Mouse (Mus musculus) megakaryocyte, adult 5-6 weeks (primary cell): ENCODE measurements around the gene Gm18596. TPM values are rescaled to one million over a fixed set of nuclear protein-coding genes. Genes with fewer than 3 reads are reported as not detected.
A peak's percentile ranks its signal among the peaks of the same experiment; 100 is the strongest.
"Not testable (repeated sequence)": the region's sequence is repeated elsewhere in the genome, so short reads cannot be mapped to it uniquely, and the experiment has no call there.

Experiments used
- ATAC-seq: 2 replicates; pipeline ENCODE4 v1.8.0; 2016; ENCODE audit warnings: mild to moderate bottlenecking, inconsistent platforms; ENCODE audit not compliant: poor library complexity, severe bottlenecking
- total RNA-seq, 2 experiments: library from RNA; stranded (forward) in 1 of 2; stranded (reverse) in 1 of 2; fragments of 153-499, 151-499 nt in 1 of 2; fragments of 221-1000, 200-1000 nt in 1 of 2; gene quantifications; 2 replicates each; pipeline versions ENCODE4 v1.2.3 to v1.2.4; 2015 to 2017

Gene Gm18596
- total RNA-seq, 2 experiments from 2014 or later, result not detected

- peak; percentile 47; the same call in 1 of the 2 replicates for ATAC-seq
Observed at GRCm38 (mm10) chr10:77713734-77714133, 28.7 kb downstream of the Gm18596 start.

GRCm38 (mm10) chr10:77711157-77711556 is 31.3 kb downstream of the Gm18596 start, which contains the start of gene Gm10024:
Gene Gm10024 (plus strand): TSS chr10:77711457.
- not testable (repeated sequence) for ATAC-seq

- no peak for ATAC-seq
Observed at GRCm38 (mm10) chr10:77709831-77710230, 32.6 kb downstream of the Gm18596 start.

- no peak for ATAC-seq
Observed at GRCm38 (mm10) chr10:77706326-77706725, 36.1 kb downstream of the Gm18596 start, which contains the start of gene Gm10272. Gene Gm10272 (plus strand): TSS chr10:77706626.

GRCm38 (mm10) chr10:77697133-77697532 is 45.3 kb downstream of the Gm18596 start, which contains the start of gene Gm9508:
Gene Gm9508 (minus strand): TSS chr10:77697233.
- ATAC-seq, result no peak

Other genes with a start within 250 kb of the Gm18596 start
Only the 30 nearest of the 32 such genes appear.
- 11.5 and 11.7 TPM in 2 replicates for gene Fam207a, start 226.9 kb downstream of the Gm18596 start, total RNA-seq (2015)
- 36.3 and 46.5 TPM in 2 replicates for gene Fam207a, start 226.9 kb downstream of the Gm18596 start, total RNA-seq (2017)
- 342 TPM in 2 replicates for gene Itgb2, start 212.4 kb downstream of the Gm18596 start, total RNA-seq (2015)
- 400 and 419 TPM in 2 replicates for gene Itgb2, start 212.4 kb downstream of the Gm18596 start, total RNA-seq (2017)
- 82.8 and 97.8 TPM in 2 replicates for gene Pttg1ip, start 160.9 kb downstream of the Gm18596 start, total RNA-seq (2015)
- 50.0 and 54.8 TPM in 2 replicates for gene Pttg1ip, start 160.9 kb downstream of the Gm18596 start, total RNA-seq (2017)
- gene Sumo3, start 136.5 kb downstream of the Gm18596 start, total RNA-seq (2015), result 22.1 and 22.7 TPM in 2 replicates
- gene Sumo3, start 136.5 kb downstream of the Gm18596 start, total RNA-seq (2017), result 118 and 137 TPM in 2 replicates
- not detected in 2 replicates for gene Gm49325, start 136.4 kb downstream of the Gm18596 start, total RNA-seq (2015)
- not detected in 2 replicates for gene Gm49325, start 136.4 kb downstream of the Gm18596 start, total RNA-seq (2017)
- 15.3 and 18.1 TPM in 2 replicates for gene Ube2g2, start 120.4 kb downstream of the Gm18596 start, total RNA-seq (2015)
- gene Ube2g2, start 120.4 kb downstream of the Gm18596 start, total RNA-seq (2017), result 27.4 and 40.0 TPM in 2 replicates
- not detected in 2 replicates for gene Tspear, start 56.1 kb downstream of the Gm18596 start, total RNA-seq (2015)
- gene Tspear, start 56.1 kb downstream of the Gm18596 start, total RNA-seq (2017), result not detected in 2 replicates
- gene Gm19402, start 51.9 kb downstream of the Gm18596 start, total RNA-seq (2015), result not detected in 2 replicates
- gene Gm19402, start 51.9 kb downstream of the Gm18596 start, total RNA-seq (2017), result not detected in 2 replicates
- gene Gm9508, start 45.4 kb downstream of the Gm18596 start, total RNA-seq (2015), result not detected in 2 replicates
- not detected in 2 replicates for gene Gm9508, start 45.4 kb downstream of the Gm18596 start, total RNA-seq (2017)
- gene Gm10272, start 36.0 kb downstream of the Gm18596 start, total RNA-seq (2015), result not detected in 2 replicates
- gene Gm10272, start 36.0 kb downstream of the Gm18596 start, total RNA-seq (2017), result not detected in 2 replicates
- not detected in 2 replicates for gene Gm10024, start 31.2 kb downstream of the Gm18596 start, total RNA-seq (2015)
- gene Gm10024, start 31.2 kb downstream of the Gm18596 start, total RNA-seq (2017), result not detected in 2 replicates
- gene Gm10142, start 26.8 kb downstream of the Gm18596 start, total RNA-seq (2015), result not detected in 2 replicates
- gene Gm10142, start 26.8 kb downstream of the Gm18596 start, total RNA-seq (2017), result not detected in 2 replicates
- not detected in 2 replicates for gene Krtap12-1, start 22.0 kb downstream of the Gm18596 start, total RNA-seq (2015)
- gene Krtap12-1, start 22.0 kb downstream of the Gm18596 start, total RNA-seq (2017), result not detected in 2 replicates
- not detected in 2 replicates for gene Gm10100, start 16.2 kb downstream of the Gm18596 start, total RNA-seq (2015)
- gene Gm10100, start 16.2 kb downstream of the Gm18596 start, total RNA-seq (2017), result not detected in 2 replicates
- not detected in 2 replicates for gene Gm9736, start 8.7 kb upstream of the Gm18596 start, total RNA-seq (2015)
- gene Gm9736, start 8.7 kb upstream of the Gm18596 start, total RNA-seq (2017), result not detected in 2 replicates
- gene Gm3233, start 17.0 kb upstream of the Gm18596 start, total RNA-seq (2015), result not detected in 2 replicates
- not detected in 2 replicates for gene Gm3233, start 17.0 kb upstream of the Gm18596 start, total RNA-seq (2017)
- not detected in 2 replicates for gene Gm3238, start 28.7 kb upstream of the Gm18596 start, total RNA-seq (2015)
- gene Gm3238, start 28.7 kb upstream of the Gm18596 start, total RNA-seq (2017), result not detected in 2 replicates
- not detected in 2 replicates for gene Gm7138, start 34.3 kb upstream of the Gm18596 start, total RNA-seq (2015)
- gene Gm7138, start 34.3 kb upstream of the Gm18596 start, total RNA-seq (2017), result not detected in 2 replicates
- not detected in 2 replicates for gene Gm3250, start 39.9 kb upstream of the Gm18596 start, total RNA-seq (2015)
- gene Gm3250, start 39.9 kb upstream of the Gm18596 start, total RNA-seq (2017), result not detected in 2 replicates
- not detected in 2 replicates for gene Gm7137, start 45.6 kb upstream of the Gm18596 start, total RNA-seq (2015)
- not detected in 2 replicates for gene Gm7137, start 45.6 kb upstream of the Gm18596 start, total RNA-seq (2017)
- not detected in 2 replicates for gene Gm9639, start 52.4 kb upstream of the Gm18596 start, total RNA-seq (2015)
- not detected in 2 replicates for gene Gm9639, start 52.4 kb upstream of the Gm18596 start, total RNA-seq (2017)
- not detected in 2 replicates for gene Gm19668, start 56.5 kb upstream of the Gm18596 start, total RNA-seq (2015)
- not detected in 2 replicates for gene Gm19668, start 56.5 kb upstream of the Gm18596 start, total RNA-seq (2017)
- not detected in 2 replicates for gene Gm9507, start 69.2 kb upstream of the Gm18596 start, total RNA-seq (2015)
- not detected in 2 replicates for gene Gm9507, start 69.2 kb upstream of the Gm18596 start, total RNA-seq (2017)
- not detected in 2 replicates for gene Gm2696, start 72.0 kb upstream of the Gm18596 start, total RNA-seq (2015)
- gene Gm2696, start 72.0 kb upstream of the Gm18596 start, total RNA-seq (2017), result not detected in 2 replicates
- not detected in 2 replicates for gene Krtap10-4, start 84.5 kb upstream of the Gm18596 start, total RNA-seq (2015)
- not detected in 2 replicates for gene Krtap10-4, start 84.5 kb upstream of the Gm18596 start, total RNA-seq (2017)
- gene Krtap10-10, start 93.3 kb upstream of the Gm18596 start, total RNA-seq (2015), result not detected in 2 replicates
- not detected in 2 replicates for gene Krtap10-10, start 93.3 kb upstream of the Gm18596 start, total RNA-seq (2017)
- not detected in 2 replicates for gene Gm36176, start 104.2 kb upstream of the Gm18596 start, total RNA-seq (2015)
- gene Gm36176, start 104.2 kb upstream of the Gm18596 start, total RNA-seq (2017), result not detected in 2 replicates
- not detected in 2 replicates for gene Gm10318, start 110.2 kb upstream of the Gm18596 start, total RNA-seq (2015)
- not detected in 2 replicates for gene Gm10318, start 110.2 kb upstream of the Gm18596 start, total RNA-seq (2017)
- not detected in 2 replicates for gene Gm3285, start 119.3 kb upstream of the Gm18596 start, total RNA-seq (2015)
- gene Gm3285, start 119.3 kb upstream of the Gm18596 start, total RNA-seq (2017), result not detected in 2 replicates
- 0.07 TPM in 1 of 2 replicates, not detected in the other for gene Lrrc3, start 159.9 kb upstream of the Gm18596 start, total RNA-seq (2015)
- not detected in 2 replicates for gene Lrrc3, start 159.9 kb upstream of the Gm18596 start, total RNA-seq (2017)